Mouse (Mus musculus): ENCODE data around the gene Chek2. TPM values are rescaled to one million over a fixed set of nuclear protein-coding genes. Genes with fewer than 3 reads are reported as not detected.

The Chek2 gene
- polyA plus RNA-seq, 1 experiment from 2014 or later, result 19.0 TPM

DNA sequence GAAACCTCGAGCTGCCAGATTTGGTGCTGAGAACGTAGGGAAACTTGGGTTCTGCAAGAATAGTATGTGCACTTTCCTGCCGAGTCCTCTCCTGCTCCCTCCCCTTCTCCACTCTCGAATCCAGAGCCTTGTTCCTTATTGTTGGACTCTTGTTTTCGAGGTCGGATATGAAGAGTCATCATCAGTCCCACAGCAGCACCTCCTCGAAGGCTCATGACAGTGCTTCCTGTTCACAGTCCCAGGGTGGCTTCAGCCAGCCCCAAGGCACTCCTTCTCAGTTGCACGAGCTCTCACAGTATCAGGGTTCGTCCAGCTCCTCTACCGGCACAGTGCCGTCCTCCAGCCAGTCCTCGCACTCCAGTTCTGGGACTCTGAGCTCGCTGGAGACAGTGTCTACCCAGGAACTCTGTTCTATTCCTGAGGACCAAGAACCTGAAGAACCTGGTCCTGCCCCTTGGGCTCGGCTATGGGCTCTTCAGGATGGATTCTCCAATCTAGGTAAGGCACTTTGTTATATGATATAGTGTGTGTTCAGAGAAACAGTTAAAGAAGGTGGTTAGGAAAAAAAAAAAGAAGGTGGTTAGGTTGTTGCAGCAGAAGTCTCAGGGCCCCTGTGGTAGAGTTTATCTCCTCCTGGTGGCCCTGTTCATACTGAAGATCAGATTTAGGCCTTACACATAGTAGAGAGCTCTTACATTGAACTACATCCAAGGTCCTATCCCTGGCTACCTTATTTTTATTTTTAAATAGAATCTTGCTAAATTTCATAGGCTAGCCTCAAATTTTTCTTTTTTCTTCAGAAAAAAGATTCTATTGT is 1.5 kb downstream of the Chek2 start:
- H3K4me2 ChIP-seq (ENCODE audit: low read length), result no peak overlapping the region
- ATAC-seq (ENCODE audit: insufficient number of reproducible peaks, insufficient read depth, low FRiP score, low read depth), result no peak
- no peak overlapping the region for H3K4me3 ChIP-seq (ENCODE audit: control insufficient read depth in 1 of 2, insufficient read depth in 1 of 2, low read depth in 1 of 2, low read length in 2 of 2)
- H3K9me3 ChIP-seq (ENCODE audit: control insufficient read depth, low read length), result no peaks in the 10 kb centered on the region
- WGBS, result 88% methylated on average over 14 of the region's 14 CpGs
- H3K27me3 ChIP-seq (ENCODE audit: control insufficient read depth, insufficient read depth, low read length), result no peaks in the 10 kb centered on the region
- H3K27ac ChIP-seq (replicated peaks in 1 of 2; ENCODE audit: control insufficient read depth in 1 of 2, insufficient read depth in 1 of 2, low read depth in 2 of 2, low read length in 2 of 2), result no peak overlapping the region
- no peak overlapping the region for H3K9ac ChIP-seq (ENCODE audit: low read length)
- H3K36me3 ChIP-seq (ENCODE audit: control insufficient read depth, insufficient read depth, low read length), result peaks cover 30% of the 10 kb centered on the region
- peaks cover 5 to 12% of the 10 kb centered on the region in 2 experiments for H3K4me1 ChIP-seq (ENCODE audit: control insufficient read depth in 2 of 2, insufficient read depth in 2 of 2, low read length in 2 of 2)

GRCm38 (mm10) chr5:110852990-110853389 is 13.2 kb downstream of the Chek2 start:
- Histone ChIP-seq H3K4me1 (ENCODE audit: control insufficient read depth in 2 of 2, insufficient read depth in 2 of 2, low read length in 2 of 2) (peaks cover 4 to 8% of the 10 kb centered on the region in 2 experiments; a peak in 2 of 4 replicates), H3K9ac (ENCODE audit: low read length) (no peak overlapping the region), H3K27me3 (ENCODE audit: control insufficient read depth, insufficient read depth, low read length) (no peaks in the 10 kb centered on the region), H3K9me3 (ENCODE audit: control insufficient read depth, low read length) (no peaks in the 10 kb centered on the region), H3K27ac (replicated peaks in 1 of 2; ENCODE audit: control insufficient read depth in 1 of 2, insufficient read depth in 1 of 2, low read depth in 2 of 2, low read length in 2 of 2) (no peak overlapping the region), H3K4me3 (ENCODE audit: control insufficient read depth in 1 of 2, insufficient read depth in 1 of 2, low read depth in 1 of 2, low read length in 2 of 2) (no peak overlapping the region), H3K4me2 (ENCODE audit: low read length) (no peak overlapping the region), H3K36me3 (ENCODE audit: control insufficient read depth, insufficient read depth, low read length) (peaks cover 42% of the 10 kb centered on the region)
- 91% methylated on average over 1 of the region's 1 CpGs for WGBS
- no peak for ATAC-seq (ENCODE audit: insufficient number of reproducible peaks, insufficient read depth, low FRiP score, low read depth)

DNA sequence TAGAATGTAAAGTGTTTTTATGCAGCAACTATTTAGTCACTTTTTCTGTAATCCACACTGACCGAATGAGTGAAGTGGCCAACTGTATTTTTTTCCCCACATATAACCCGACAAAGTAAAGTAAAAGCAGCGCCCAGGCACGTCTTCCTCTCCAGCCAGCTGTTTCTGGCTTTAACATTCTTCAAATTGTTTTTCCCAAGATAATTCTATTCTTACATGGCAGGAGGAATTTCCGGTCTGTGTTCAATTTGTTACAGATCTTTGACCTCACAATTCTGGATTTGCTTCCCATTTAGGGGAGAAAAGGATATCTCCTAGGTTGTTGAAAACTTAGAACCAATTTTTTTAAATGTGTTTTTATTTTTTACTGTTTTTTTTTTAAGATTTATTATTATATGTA is 17.3 kb downstream of the Chek2 start:
- peaks cover 17% of the 10 kb centered on the region for H3K36me3 ChIP-seq (ENCODE audit: control insufficient read depth, insufficient read depth, low read length)
- H3K27me3 ChIP-seq (ENCODE audit: control insufficient read depth, insufficient read depth, low read length), result no peaks in the 10 kb centered on the region
- 13% methylated on average over 5 of the region's 5 CpGs for WGBS
- H3K9me3 ChIP-seq (ENCODE audit: control insufficient read depth, low read length), result no peaks in the 10 kb centered on the region
- no peak overlapping the region for H3K9ac ChIP-seq (ENCODE audit: low read length)
- no peak overlapping the region for H3K4me3 ChIP-seq (ENCODE audit: control insufficient read depth in 1 of 2, insufficient read depth in 1 of 2, low read depth in 1 of 2, low read length in 2 of 2)
- no peak overlapping the region for H3K4me2 ChIP-seq (ENCODE audit: low read length)
- no peak for ATAC-seq (ENCODE audit: insufficient number of reproducible peaks, insufficient read depth, low FRiP score, low read depth)
- peak overlapping the region in 1 of 2 experiments; percentile 50; a peak in 2 of 4 replicates for H3K27ac ChIP-seq (replicated peaks in 1 of 2; ENCODE audit: control insufficient read depth in 1 of 2, insufficient read depth in 1 of 2, low read depth in 2 of 2, low read length in 2 of 2)
- peaks cover 4 to 15% of the 10 kb centered on the region in 2 experiments; a peak in 2 of 4 replicates for H3K4me1 ChIP-seq (ENCODE audit: control insufficient read depth in 2 of 2, insufficient read depth in 2 of 2, low read length in 2 of 2)

DNA sequence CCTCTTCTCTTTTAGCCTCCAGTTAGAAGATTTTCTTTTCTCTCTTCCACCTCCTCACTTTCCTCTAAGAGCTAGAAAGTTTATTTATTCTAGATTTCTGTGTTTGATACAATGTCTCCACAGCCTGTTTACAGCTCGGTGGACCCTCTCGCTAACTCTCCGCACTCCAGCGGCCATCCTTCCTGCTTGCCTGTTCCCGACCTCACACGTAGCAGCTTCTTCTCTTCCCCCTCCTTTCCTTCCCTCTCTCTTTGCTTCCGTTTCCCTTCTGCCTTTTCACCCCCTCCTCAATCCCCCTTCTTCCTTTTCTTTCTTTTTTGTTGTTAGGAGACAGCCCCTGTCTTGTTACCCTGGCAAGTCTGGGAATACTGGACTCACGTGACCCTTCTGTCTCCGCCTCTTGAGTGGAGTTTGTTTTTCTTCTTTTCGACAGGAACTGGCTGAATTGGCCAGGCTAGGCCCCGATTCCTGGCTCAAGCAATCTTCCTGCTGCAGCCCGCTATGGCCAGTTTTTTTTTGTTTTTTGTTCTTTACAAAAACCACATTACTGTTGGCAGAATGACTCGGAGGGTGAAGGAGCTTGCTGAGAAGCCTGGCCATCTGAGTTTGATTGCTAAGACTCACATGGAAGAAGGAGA is 19.4 kb downstream of the Chek2 start:
- WGBS, result 35% methylated on average over 13 of the region's 13 CpGs
- no peak for ATAC-seq (ENCODE audit: insufficient number of reproducible peaks, insufficient read depth, low FRiP score, low read depth)
- no peaks in the 10 kb centered on the region for H3K9me3 ChIP-seq (ENCODE audit: control insufficient read depth, low read length)
- H3K4me3 ChIP-seq (ENCODE audit: control insufficient read depth in 1 of 2, insufficient read depth in 1 of 2, low read depth in 1 of 2, low read length in 2 of 2), result peak overlapping the region; percentile 19 to 29; a peak in 3 of 4 replicates
- H3K36me3 ChIP-seq (ENCODE audit: control insufficient read depth, insufficient read depth, low read length), result peaks cover 24% of the 10 kb centered on the region
- peaks cover 4 to 15% of the 10 kb centered on the region in 2 experiments; a peak in 2 of 4 replicates for H3K4me1 ChIP-seq (ENCODE audit: control insufficient read depth in 2 of 2, insufficient read depth in 2 of 2, low read length in 2 of 2)
- peak overlapping the region; percentile 41; the same call in 1 of the 2 replicates for H3K9ac ChIP-seq (ENCODE audit: low read length)
- peak overlapping the region; percentile 46 for H3K4me2 ChIP-seq (ENCODE audit: low read length)
- H3K27ac ChIP-seq (replicated peaks in 1 of 2; ENCODE audit: control insufficient read depth in 1 of 2, insufficient read depth in 1 of 2, low read depth in 2 of 2, low read length in 2 of 2), result peak overlapping the region; percentile 68 to 83
- no peaks in the 10 kb centered on the region for H3K27me3 ChIP-seq (ENCODE audit: control insufficient read depth, insufficient read depth, low read length)

DNA sequence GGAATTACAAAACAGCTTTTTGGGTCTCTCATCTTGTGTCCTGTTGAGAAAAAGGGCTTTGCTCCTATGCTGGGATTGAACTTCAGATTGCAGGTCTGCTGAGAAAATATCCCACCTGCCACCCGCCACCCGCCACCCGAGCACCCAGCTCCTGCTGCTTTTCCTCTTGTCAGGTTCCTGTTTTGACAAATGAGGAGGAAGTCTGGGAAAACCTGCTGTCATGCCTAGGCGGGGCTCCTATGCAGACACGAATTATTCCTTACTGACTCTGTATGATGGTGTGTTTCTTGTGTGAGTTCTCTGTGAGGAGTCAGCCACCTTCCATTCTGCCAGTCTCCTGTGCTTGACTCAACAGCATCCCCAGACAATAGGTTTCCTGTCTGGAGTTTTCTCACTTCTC is 20.7 kb downstream of the Chek2 start:
- Histone ChIP-seq H3K4me3 (ENCODE audit: control insufficient read depth in 1 of 2, insufficient read depth in 1 of 2, low read depth in 1 of 2, low read length in 2 of 2) (no peak overlapping the region), H3K36me3 (ENCODE audit: control insufficient read depth, insufficient read depth, low read length) (peaks cover 24% of the 10 kb centered on the region), H3K27ac (replicated peaks in 1 of 2; ENCODE audit: control insufficient read depth in 1 of 2, insufficient read depth in 1 of 2, low read depth in 2 of 2, low read length in 2 of 2) (peak overlapping the region in 1 of 2 experiments; percentile 83; a peak in 2 of 4 replicates), H3K9me3 (ENCODE audit: control insufficient read depth, low read length) (no peaks in the 10 kb centered on the region), H3K4me1 (ENCODE audit: control insufficient read depth in 2 of 2, insufficient read depth in 2 of 2, low read length in 2 of 2) (peaks cover 4 to 15% of the 10 kb centered on the region in 2 experiments; a peak in 2 of 4 replicates), H3K27me3 (ENCODE audit: control insufficient read depth, insufficient read depth, low read length) (no peaks in the 10 kb centered on the region), H3K4me2 (ENCODE audit: low read length) (no peak overlapping the region), H3K9ac (ENCODE audit: low read length) (no peak overlapping the region)
- WGBS, result 84% methylated on average over 5 of the region's 5 CpGs
- no peak for ATAC-seq (ENCODE audit: insufficient number of reproducible peaks, insufficient read depth, low FRiP score, low read depth)

DNA sequence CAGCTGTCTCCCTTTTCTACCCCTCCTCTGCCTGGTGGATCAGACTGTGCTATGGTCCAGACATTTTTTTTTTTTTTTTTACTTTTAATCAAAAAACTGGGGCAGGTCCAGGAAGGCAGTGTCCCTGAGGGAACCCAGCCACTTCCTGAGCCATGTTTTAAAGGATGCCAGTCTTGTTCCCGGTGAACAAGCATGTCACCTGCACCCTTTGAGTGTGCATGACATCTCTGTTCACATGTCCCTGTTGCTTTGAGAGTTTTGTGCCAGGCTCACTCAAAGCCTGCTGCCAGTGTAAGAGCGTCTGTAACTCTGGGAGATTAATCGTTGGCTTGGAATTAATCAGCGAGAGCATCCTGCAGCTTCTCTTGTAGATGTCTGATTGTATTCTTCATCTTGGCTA is 28.7 kb downstream of the Chek2 start:
- Histone ChIP-seq H3K9ac (ENCODE audit: low read length) (no peak overlapping the region), H3K36me3 (ENCODE audit: control insufficient read depth, insufficient read depth, low read length) (peaks cover 34% of the 10 kb centered on the region), H3K27ac (replicated peaks in 1 of 2; ENCODE audit: control insufficient read depth in 1 of 2, insufficient read depth in 1 of 2, low read depth in 2 of 2, low read length in 2 of 2) (no peak overlapping the region), H3K27me3 (ENCODE audit: control insufficient read depth, insufficient read depth, low read length) (no peaks in the 10 kb centered on the region), H3K4me1 (ENCODE audit: control insufficient read depth in 2 of 2, insufficient read depth in 2 of 2, low read length in 2 of 2) (no peaks in the 10 kb centered on the region; a peak in 1 of 4 replicates), H3K4me2 (ENCODE audit: low read length) (no peak overlapping the region), H3K4me3 (ENCODE audit: control insufficient read depth in 1 of 2, insufficient read depth in 1 of 2, low read depth in 1 of 2, low read length in 2 of 2) (no peak overlapping the region), H3K9me3 (ENCODE audit: control insufficient read depth, low read length) (no peaks in the 10 kb centered on the region)
- WGBS, result 59% methylated on average over 4 of the region's 4 CpGs
- ATAC-seq (ENCODE audit: insufficient number of reproducible peaks, insufficient read depth, low FRiP score, low read depth), result no peak

- no peak overlapping the region for H3K4me2 ChIP-seq (ENCODE audit: low read length)
- H3K27me3 ChIP-seq (ENCODE audit: control insufficient read depth, insufficient read depth, low read length), result no peaks in the 10 kb centered on the region
- ATAC-seq (ENCODE audit: insufficient number of reproducible peaks, insufficient read depth, low FRiP score, low read depth), result no peak
- 53% methylated on average over 8 of the region's 8 CpGs for WGBS
- H3K9me3 ChIP-seq (ENCODE audit: control insufficient read depth, low read length), result no peaks in the 10 kb centered on the region
- H3K36me3 ChIP-seq (ENCODE audit: control insufficient read depth, insufficient read depth, low read length), result peaks cover 30% of the 10 kb centered on the region
- H3K27ac ChIP-seq (replicated peaks in 1 of 2; ENCODE audit: control insufficient read depth in 1 of 2, insufficient read depth in 1 of 2, low read depth in 2 of 2, low read length in 2 of 2), result no peak overlapping the region; a peak in 1 of 4 replicates
- H3K4me1 ChIP-seq (ENCODE audit: control insufficient read depth in 2 of 2, insufficient read depth in 2 of 2, low read length in 2 of 2), result peaks cover 0 to 3% of the 10 kb centered on the region in 2 experiments; a peak in 2 of 4 replicates
- no peak overlapping the region for H3K4me3 ChIP-seq (ENCODE audit: control insufficient read depth in 1 of 2, insufficient read depth in 1 of 2, low read depth in 1 of 2, low read length in 2 of 2)
- no peak overlapping the region for H3K9ac ChIP-seq (ENCODE audit: low read length)
These were observed 29.5 kb downstream of the Chek2 start for GRCm38 (mm10) chr5:110869242-110869669.
